ENCODE assay signal across 8 mouse cellular contexts in genomic region chr8:112045896-112046295, GRCm38 (mm10). TPM values are rescaled to one million over a fixed set of nuclear protein-coding genes. Genes with fewer than 3 reads are reported as not detected.
A peak's percentile ranks its signal among the peaks of the same experiment; 100 is the strongest.
DNase-seq lines count a peak whose midpoint lies in the region; ATAC-seq and TF ChIP-seq lines count a peak whose summit lies in the region.

No protein-coding gene starts in this region.

- H3K27ac ChIP-seq in hindbrain, postnatal 0 days = no peak overlapping the region

- H3K4me3 ChIP-seq in hindbrain, postnatal 0 days (ENCODE audit: low read length) = no peak overlapping the region

- no peaks in the 10 kb centered on the region for H3K36me3 ChIP-seq in hindbrain, postnatal 0 days (ENCODE audit: insufficient read depth, low read length)

- WGBS in hindbrain, postnatal 0 days = 1% methylated on average over 7 of the region's 7 CpGs

- TF ChIP-seq CTCF in hindbrain, postnatal 0 days (IDR thresholded peaks at IDR 0.05; ENCODE audit: low read depth) = peak; percentile 97

- ATAC-seq in hindbrain, postnatal 0 days = peak; percentile 88
- ATAC-seq in megakaryocyte, adult 5-6 weeks (ENCODE audit: poor library complexity, severe bottlenecking) = peak; percentile 84

- no peak overlapping the region for H3K4me2 ChIP-seq in hindbrain, postnatal 0 days (ENCODE audit: low read depth, low read length)

- H3K27me3 ChIP-seq in hindbrain, postnatal 0 days (ENCODE audit: insufficient read depth, low read length) = no peaks in the 10 kb centered on the region

- no peak overlapping the region for H3K9ac ChIP-seq in hindbrain, postnatal 0 days (replicated peaks; ENCODE audit: low read length)

- no peaks in the 10 kb centered on the region for H3K9me3 ChIP-seq in hindbrain, postnatal 0 days (ENCODE audit: low read length)

- peak; percentile 87 for DNase-seq in ZHBTc4 (ENCODE audit: low read depth, low spot score)
- DNase-seq in cerebellum, postnatal 10 days = peak; percentile 93 to 95
- DNase-seq in frontal cortex, postnatal 10 days (ENCODE audit: low spot score in 2 of 2) = peak; percentile 62 to 88
- peak; percentile 95 for DNase-seq in hindbrain, postnatal 0 days (ENCODE audit: low spot score)
- DNase-seq in layer of hippocampus, postnatal 36 days = peak; percentile 80 to 81
- peak; percentile 93 to 94 for DNase-seq in right cerebral cortex, postnatal 10 days (ENCODE audit: low spot score in 2 of 2)
- DNase-seq in urinary bladder, postnatal 14 days (ENCODE audit: low spot score) = peak; percentile 82

- no peaks in the 10 kb centered on the region for H3K4me1 ChIP-seq in hindbrain, postnatal 0 days (ENCODE audit: insufficient read depth, low read length)

RNA-seq across cellular contexts. Expression of gene Gm6793, which starts 31.1 kb away (rescaled TPM):
- total RNA-seq in hindbrain, postnatal 0 days (2014; rRNA removed) = not detected in 2 replicates
- 0.70 and 0.91 TPM in 2 replicates for polyA plus RNA-seq in hindbrain, postnatal 0 days (2015; fragmentation: Nextera tagmentation; extraction: Ambion mirVana)
- total RNA-seq in layer of hippocampus, postnatal 36 days (2021) = not detected
- 0.41 and 1.9 TPM in 2 replicates for total RNA-seq in megakaryocyte, adult 5-6 weeks (2015)
- total RNA-seq in megakaryocyte, adult 5-6 weeks (2017) = 0.07 and 0.20 TPM in 2 replicates

RNA-seq across cellular contexts. Expression of gene Terf2ip, which starts 34.7 kb away (rescaled TPM):
- 48.8 and 51.1 TPM in 2 replicates for total RNA-seq in hindbrain, postnatal 0 days (2014; rRNA removed)
- polyA plus RNA-seq in hindbrain, postnatal 0 days (2015; fragmentation: Nextera tagmentation; extraction: Ambion mirVana) = 56.0 and 60.8 TPM in 2 replicates
- total RNA-seq in layer of hippocampus, postnatal 36 days (2021) = 10 to 100 TPM; 40.0 to 41.8 TPM
- 9.4 and 11.9 TPM in 2 replicates for total RNA-seq in megakaryocyte, adult 5-6 weeks (2015)
- 11.4 and 13.3 TPM in 2 replicates for total RNA-seq in megakaryocyte, adult 5-6 weeks (2017)

RNA-seq across cellular contexts. Expression of gene Kars, which starts 34.8 kb away (rescaled TPM):
- total RNA-seq in hindbrain, postnatal 0 days (2014; rRNA removed) = 106 and 107 TPM in 2 replicates
- polyA plus RNA-seq in hindbrain, postnatal 0 days (2015; fragmentation: Nextera tagmentation; extraction: Ambion mirVana) = 158 and 162 TPM in 2 replicates
- total RNA-seq in layer of hippocampus, postnatal 36 days (2021) = 10 to 100 TPM; 74.8 to 79.1 TPM
- 42.1 and 50.9 TPM in 2 replicates for total RNA-seq in megakaryocyte, adult 5-6 weeks (2015)
- 73.4 and 79.0 TPM in 2 replicates for total RNA-seq in megakaryocyte, adult 5-6 weeks (2017)

RNA-seq across cellular contexts. Expression of gene Adat1, which starts 53.8 kb away (rescaled TPM):
- 3.8 and 4.5 TPM in 2 replicates for total RNA-seq in hindbrain, postnatal 0 days (2014; rRNA removed)
- polyA plus RNA-seq in hindbrain, postnatal 0 days (2015; fragmentation: Nextera tagmentation; extraction: Ambion mirVana) = 4.7 and 4.9 TPM in 2 replicates
- total RNA-seq in layer of hippocampus, postnatal 36 days (2021) = 1 to 10 TPM; 6.7 to 7.3 TPM
- 0.83 and 1.1 TPM in 2 replicates for total RNA-seq in megakaryocyte, adult 5-6 weeks (2015)
- 1.5 and 1.7 TPM in 2 replicates for total RNA-seq in megakaryocyte, adult 5-6 weeks (2017)
